Mouse (Mus musculus): Measurements from ENCODE around the gene Tkt.

Gene Tkt

DNA sequence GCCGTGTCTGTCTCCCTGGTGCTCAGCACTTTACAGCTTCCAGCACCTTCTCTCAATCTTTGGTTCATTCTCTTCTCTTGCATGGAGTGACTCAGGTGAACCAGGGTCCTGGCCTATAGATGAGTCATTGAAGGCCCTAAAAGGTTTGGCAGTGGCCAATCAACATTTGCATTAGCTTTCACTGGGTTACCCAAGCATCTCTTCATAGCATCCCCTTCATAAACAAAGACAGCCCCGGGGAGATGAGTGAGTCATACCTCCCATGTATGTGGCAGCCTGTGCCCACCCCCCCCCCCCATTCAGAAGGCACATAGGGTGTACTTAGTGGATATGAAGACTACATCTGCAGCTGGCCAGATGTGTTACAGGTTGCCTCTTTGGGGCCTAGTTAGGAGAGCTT lies 8.5 kb downstream of the Tkt start:
- no peak for DNase-seq

DNA sequence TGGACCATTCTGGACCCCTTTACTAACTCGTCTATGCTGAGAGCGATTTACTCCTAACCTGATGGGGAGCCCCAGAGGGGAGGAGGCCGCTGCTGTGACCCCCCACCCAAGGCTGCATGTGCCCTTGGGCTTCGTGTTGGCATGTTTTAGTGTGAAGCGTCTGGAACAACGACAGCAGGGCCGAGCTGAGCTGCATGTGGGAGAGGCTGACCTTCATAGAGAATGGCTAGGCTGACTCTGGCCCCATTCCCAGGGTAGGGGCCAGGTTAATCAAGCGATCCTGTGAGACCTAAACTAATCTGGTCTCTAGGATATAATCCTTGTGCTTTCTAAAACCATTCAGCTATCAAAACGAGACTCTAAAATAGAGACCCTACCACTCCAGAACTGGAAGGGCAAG lies 9.6 kb downstream of the Tkt start:
- DNase-seq, result no peak

DNA sequence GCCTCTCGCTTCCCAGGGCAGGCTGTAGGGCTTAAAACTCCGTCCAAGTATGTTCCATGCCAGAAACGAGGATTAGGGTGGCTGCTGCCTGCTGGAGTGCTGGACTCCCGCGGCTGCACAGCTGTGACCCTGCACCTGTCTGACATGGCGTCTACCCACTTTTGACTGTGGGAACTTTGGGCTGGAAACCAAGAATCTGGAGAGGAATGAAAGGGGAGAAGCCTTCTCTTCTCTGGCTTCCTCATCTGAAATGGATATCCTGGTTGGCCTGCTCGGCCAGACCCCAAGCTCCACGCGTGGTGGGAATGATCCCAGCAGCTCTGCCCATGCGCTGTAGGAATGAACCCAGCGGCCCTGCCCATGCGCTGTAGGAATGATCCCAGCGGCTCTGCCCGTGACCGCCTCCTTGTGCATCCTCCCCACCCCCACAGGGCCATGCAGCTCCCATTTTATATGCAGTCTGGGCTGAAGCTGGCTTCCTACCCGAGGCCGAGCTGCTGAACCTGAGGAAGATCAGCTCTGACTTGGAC lies 11.2 kb downstream of the Tkt start:
- no peak for DNase-seq

DNA sequence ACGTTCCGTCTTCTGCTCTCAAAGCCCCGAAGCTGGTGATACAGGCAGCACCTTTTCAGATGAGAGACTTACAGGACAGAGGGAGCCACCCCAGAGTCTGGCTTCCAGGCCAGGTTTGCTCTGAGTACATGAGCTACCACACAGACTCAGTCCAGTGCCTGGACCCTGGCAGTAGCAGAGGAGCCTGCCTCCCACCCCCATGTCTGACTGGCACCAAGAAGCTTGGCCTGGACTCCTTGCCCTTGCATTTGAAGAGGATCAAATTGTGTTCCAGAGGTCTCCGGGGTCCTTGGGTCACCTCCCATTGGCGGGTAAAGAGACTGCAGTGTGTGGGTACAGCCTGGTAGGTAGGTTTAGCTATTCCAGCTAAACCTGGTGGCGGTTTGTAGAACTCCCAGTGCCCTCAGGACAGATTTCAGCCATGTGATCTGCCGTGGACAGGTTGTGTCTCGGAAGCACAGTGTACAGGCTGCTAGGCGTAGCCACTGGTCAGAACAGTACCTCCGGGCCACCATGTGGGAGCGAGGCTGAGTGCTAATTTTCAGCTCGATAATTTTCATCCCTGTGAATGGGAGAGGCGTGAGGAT lies 12.7 kb downstream of the Tkt start:
- no peak for DNase-seq

GRCm38 (mm10) chr14:30561470-30562187 lies 13.5 kb downstream of the Tkt start:
- peak; percentile 93 for DNase-seq

GRCm38 (mm10) chr14:30562343-30562742 lies 14.2 kb downstream of the Tkt start:
- no peak for DNase-seq

- DNase-seq, result peak; percentile 87
Observed at GRCm38 (mm10) chr14:30564451-30564850, 16.3 kb downstream of the Tkt start.

DNA sequence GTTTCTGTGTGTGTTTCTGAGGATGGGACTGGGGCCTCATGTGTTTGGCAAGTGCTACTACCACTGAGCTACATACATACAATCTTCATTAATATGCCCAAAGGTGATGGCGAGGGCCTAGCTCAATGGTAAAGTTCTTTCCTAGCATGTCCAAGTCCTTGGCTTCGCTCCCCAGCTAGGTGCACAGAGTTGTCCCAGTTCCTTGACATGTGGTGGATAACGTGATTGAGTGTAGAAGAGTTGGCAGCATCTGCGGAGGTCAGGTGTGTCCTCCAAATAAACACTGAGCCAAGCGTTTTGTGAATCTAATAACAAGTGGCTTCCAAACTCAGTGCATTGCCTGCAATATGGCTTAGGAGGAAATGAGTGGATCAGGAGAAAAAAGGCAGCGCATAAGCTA lies 18.2 kb downstream of the Tkt start:
- no peak for DNase-seq

DNA sequence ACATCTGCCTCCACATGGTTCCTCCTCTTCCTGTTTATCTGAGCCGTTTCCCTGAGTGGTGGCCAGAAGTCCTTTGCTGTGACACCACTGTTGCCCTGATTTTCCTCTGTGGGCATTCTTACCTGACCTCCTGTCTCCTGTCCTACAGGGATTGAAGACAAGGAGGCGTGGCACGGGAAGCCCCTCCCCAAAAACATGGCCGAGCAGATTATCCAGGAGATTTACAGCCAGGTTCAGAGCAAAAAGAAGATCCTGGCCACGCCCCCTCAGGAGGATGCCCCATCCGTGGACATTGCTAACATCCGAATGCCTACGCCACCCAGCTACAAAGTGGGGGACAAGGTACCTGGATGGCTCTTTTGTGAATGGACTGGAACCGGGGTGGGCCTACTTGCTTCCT lies 19.9 kb downstream of the Tkt start:
- DNase-seq, result no peak

GRCm38 (mm10) chr14:30570303-30570702 lies 22.1 kb downstream of the Tkt start:
- no peak for DNase-seq

DNA sequence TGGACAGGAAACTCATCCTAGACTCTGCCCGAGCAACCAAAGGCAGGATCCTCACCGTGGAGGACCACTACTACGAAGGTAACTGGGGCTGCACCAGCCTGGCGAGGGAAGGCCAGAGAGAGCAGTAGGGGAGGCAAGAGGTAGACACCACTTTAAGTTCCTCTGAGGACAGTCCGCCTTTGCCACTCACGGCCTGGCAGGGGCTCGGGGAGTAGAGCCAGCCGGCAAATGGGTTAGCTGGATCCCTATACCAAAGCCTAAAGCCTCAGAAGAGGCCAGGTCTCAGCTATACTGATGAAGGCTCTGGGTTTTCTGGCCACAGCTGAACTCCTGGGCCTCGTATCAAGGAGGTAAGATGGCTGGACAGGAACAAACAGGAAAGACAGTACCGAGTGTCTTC lies 24.1 kb downstream of the Tkt start:
- no peak for DNase-seq

- no peak for DNase-seq
Observed at GRCm38 (mm10) chr14:30573235-30573634, 25.1 kb downstream of the Tkt start.

- DNase-seq, result peak; percentile 78
Observed at GRCm38 (mm10) chr14:30573983-30574584, 25.9 kb downstream of the Tkt start.

- DNase-seq, result no peak
Observed at GRCm38 (mm10) chr14:30575791-30576190, 27.6 kb downstream of the Tkt start.

GRCm38 (mm10) chr14:30576260-30576659 lies 28.1 kb downstream of the Tkt start:
- DNase-seq, result no peak

- peak; percentile 62 for DNase-seq
Observed at GRCm38 (mm10) chr14:30577303-30578062, 29.3 kb downstream of the Tkt start.

- no peak for DNase-seq
Observed at GRCm38 (mm10) chr14:30579180-30579579, 31.0 kb downstream of the Tkt start.

DNA sequence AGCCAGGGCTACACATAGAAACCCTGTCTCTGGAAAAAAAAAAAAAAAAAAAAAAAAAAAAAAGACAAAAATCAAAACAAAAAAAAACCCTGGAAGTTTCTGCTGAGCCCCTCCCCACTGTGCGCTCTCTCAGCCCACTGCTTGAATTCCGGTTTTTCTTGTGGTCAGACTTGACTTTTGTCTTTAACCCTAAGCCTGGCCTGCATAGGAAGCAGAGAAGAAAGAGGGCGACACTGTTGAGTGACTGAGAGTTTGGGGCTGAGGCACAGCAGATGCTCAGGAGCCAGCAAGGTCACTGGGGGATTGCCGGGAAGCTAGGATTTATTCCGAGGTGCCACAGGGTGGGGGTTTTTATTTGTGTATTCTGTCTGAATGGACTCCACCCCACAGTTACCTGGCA lies 31.7 kb downstream of the Tkt start:
- DNase-seq, result no peak

- DNase-seq, result no peak
Observed at GRCm38 (mm10) chr14:30581238-30581637, 33.1 kb downstream of the Tkt start.

DNA sequence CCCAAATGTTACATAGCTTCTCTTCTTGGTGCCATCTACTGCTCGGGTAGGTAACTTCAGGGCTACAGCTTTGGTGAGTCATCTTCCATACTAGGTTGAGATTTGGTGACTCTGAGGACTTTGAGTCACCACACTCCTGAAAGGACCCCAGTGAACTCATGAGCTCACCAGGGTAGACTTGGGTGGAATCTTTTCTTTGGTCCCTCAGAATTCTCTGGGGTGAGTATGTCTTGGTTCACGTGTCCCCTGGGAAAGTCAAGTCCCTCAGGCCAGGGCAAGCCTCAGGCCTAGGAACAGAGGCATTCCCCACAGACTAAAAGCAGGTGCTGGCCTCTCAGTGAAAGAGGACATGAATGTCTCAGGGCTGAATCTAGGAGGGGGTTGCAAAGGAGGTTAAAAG lies 35.9 kb downstream of the Tkt start:
- DNase-seq, result no peak

DNA sequence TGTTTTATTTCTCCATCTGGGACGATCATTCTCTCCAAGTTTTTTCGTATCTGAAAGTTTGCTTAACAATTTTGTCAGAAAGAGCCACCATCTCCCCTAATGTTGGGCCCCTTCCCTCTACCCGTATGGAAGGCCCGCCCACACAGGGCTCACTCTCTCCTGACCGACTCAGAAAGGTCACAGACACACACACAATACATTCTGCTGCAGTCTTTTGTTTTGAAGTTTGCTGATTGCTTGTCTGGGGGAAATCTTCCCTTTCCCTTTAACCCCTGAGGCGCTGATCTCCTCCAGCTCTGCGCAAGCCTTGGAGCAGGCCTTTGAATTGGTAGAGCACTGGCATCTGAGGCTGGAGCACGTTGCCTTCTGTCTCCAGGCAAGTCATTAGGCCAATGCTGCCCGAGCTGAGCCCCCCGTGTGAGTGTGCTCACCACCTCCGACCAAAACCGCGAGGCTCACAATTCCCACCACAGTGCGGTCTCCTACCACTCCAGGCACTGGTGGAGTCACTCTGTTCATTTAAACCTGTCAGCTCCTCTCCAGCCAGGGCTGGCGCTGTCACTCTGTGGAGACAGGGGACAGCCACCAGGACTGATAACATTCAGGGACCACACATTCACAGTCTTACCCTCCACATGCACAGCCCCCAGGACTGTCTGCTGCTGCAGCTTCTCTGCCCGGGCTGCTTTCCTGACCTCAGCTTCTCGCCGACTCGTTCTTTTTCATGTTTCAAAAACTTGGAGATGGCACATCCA lies 36.5 kb downstream of the Tkt start:
- DNase-seq, result no peak

- DNase-seq, result no peak
Observed at GRCm38 (mm10) chr14:30585323-30585722, 37.2 kb downstream of the Tkt start.

Data from liver (tissue).